Mouse (Mus musculus): ENCODE results near the gene Fkbp2. TPM values are rescaled to one million over a fixed set of nuclear protein-coding genes. Genes with fewer than 3 reads are reported as not detected.

Gene Fkbp2
- total RNA-seq, 1 experiment: 51.0 TPM

- DNase-seq (ENCODE audit: low read depth, low spot score): no peak
- Histone ChIP-seq H3K4me1 (ENCODE audit: control insufficient read depth in 2 of 2, insufficient read depth in 2 of 2, low read length in 2 of 2, poor library complexity in 1 of 2) (peaks cover 2 to 7% of the 10 kb centered on the region in 2 experiments; a peak in 2 of 4 replicates), H3K9me3 (ENCODE audit: control insufficient read depth, insufficient read depth, low read depth, low read length) (no peaks in the 10 kb centered on the region), H3K9ac (ENCODE audit: insufficient read depth, low read depth, low read length, poor library complexity, severe bottlenecking) (no peak overlapping the region), H3K4me3 (ENCODE audit: insufficient read depth in 1 of 2, low read depth in 1 of 2, low read length in 2 of 2, poor library complexity in 1 of 2, severe bottlenecking in 1 of 2) (no peak overlapping the region), H3K36me3 (ENCODE audit: control insufficient read depth, insufficient read depth, low read length, poor library complexity, severe bottlenecking) (no peaks in the 10 kb centered on the region), H3K27ac (ENCODE audit: insufficient read depth, low read depth, low read length, poor library complexity, severe bottlenecking) (no peak overlapping the region)
- TF ChIP-seq CHD2 (IDR thresholded peaks at IDR 0.05; ENCODE audit: low read depth, low read length) (no peak), ZNF384 (IDR thresholded peaks at IDR 0.05; ENCODE audit: low read depth, low read length) (no peak), HCFC1 (IDR thresholded peaks at IDR 0.05; ENCODE audit: borderline replicate concordance, insufficient read depth, low read length) (no peak), MAFK (IDR thresholded peaks at IDR 0.05; ENCODE audit: insufficient read depth, low read depth, low read length) (no peak), ZC3H11A (IDR thresholded peaks at IDR 0.05; ENCODE audit: borderline replicate concordance, low read depth, low read length) (no peak)
- in situ Hi-C loops (cut with MboI; ENCODE audit: low sequenced_read_pairs in 2 of 2, unreplicated experiment in 2 of 2): no loop called here
Observed at GRCm38 (mm10) chr19:6939106-6940002, 40.9 kb downstream of the Fkbp2 start.

DNA sequence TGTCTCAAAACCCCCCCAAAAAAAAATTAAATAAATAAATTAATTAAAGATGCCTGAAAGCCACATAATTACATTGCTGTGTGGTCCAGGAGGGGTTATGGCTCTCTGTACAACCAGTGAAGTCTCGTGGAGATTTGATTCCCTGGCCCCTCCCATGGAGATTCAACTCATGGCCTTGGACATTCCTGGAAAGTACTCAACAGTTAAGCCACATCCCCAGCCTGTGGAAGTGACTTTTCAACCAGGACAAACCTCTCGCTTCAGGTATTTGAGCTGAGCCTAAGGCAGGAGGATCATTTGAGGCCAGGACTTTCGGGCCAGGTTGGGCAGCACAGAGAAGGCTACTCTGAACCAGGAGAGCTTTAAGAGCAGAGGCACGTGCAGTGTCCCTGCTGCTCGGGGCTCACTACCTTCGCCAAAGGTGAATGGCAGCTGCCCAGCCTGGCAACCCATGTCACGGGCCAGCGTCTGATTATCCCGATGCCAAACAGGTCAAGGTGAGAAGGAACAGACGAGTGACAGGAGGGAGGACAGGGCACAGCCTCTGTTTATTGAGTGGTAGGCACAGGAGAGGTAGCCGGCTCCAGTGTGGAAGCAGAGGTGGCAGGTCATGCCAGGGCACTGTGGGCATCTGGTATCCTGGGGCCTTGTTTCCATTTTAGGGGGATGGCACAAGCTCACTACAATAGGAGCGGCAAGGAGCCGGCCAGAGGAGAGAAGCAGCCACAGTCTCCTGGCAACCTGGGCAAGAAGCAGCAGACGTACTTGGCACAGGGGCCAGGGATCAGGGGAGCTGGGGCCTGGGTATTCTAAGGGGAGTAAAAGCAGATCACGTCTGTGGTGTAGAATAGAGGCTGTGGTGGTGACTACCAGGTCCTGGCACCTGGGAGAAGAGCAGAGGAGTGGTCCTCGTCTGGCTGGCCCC is 42.5 kb downstream of the Fkbp2 start:
- no peak overlapping the region for H3K9ac ChIP-seq (ENCODE audit: insufficient read depth, low read depth, low read length, poor library complexity, severe bottlenecking)
- no peak overlapping the region for H3K27ac ChIP-seq (ENCODE audit: insufficient read depth, low read depth, low read length, poor library complexity, severe bottlenecking)
- H3K4me3 ChIP-seq (ENCODE audit: insufficient read depth in 1 of 2, low read depth in 1 of 2, low read length in 2 of 2, poor library complexity in 1 of 2, severe bottlenecking in 1 of 2): no peak overlapping the region
- TF ChIP-seq ZNF384 (IDR thresholded peaks at IDR 0.05; ENCODE audit: low read depth, low read length) (no peak), CHD2 (IDR thresholded peaks at IDR 0.05; ENCODE audit: low read depth, low read length) (no peak), ZC3H11A (IDR thresholded peaks at IDR 0.05; ENCODE audit: borderline replicate concordance, low read depth, low read length) (no peak), HCFC1 (IDR thresholded peaks at IDR 0.05; ENCODE audit: borderline replicate concordance, insufficient read depth, low read length) (no peak), MAFK (IDR thresholded peaks at IDR 0.05; ENCODE audit: insufficient read depth, low read depth, low read length) (no peak)
- H3K36me3 ChIP-seq (ENCODE audit: control insufficient read depth, insufficient read depth, low read length, poor library complexity, severe bottlenecking): no peaks in the 10 kb centered on the region
- peaks cover 2 to 12% of the 10 kb centered on the region in 2 experiments; a peak in 2 of 4 replicates for H3K4me1 ChIP-seq (ENCODE audit: control insufficient read depth in 2 of 2, insufficient read depth in 2 of 2, low read length in 2 of 2, poor library complexity in 1 of 2)
- no peaks in the 10 kb centered on the region for H3K9me3 ChIP-seq (ENCODE audit: control insufficient read depth, insufficient read depth, low read depth, low read length)
- no peak for DNase-seq (ENCODE audit: low read depth, low spot score)
- in situ Hi-C loops (cut with MboI; ENCODE audit: low sequenced_read_pairs in 2 of 2, unreplicated experiment in 2 of 2): no loop called here

DNA sequence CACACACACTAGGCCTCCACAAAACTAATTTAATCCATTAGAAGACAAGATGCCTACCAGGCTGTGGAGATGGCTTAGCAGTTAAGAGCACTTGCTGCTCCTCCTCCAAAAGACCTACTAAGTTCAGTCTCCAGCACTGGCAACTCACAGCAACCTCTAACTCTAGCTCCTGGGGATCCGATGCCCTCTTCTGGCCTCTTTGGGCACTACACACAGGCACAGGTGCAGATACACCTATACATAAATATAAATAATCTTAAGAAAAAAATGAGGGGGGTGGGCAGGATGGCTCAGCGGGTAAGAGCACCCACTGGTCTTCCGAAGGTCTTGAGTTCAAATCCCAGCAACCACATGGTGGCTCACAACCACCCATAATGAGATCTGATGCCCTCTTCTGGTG is 44.0 kb downstream of the Fkbp2 start:
- no peak overlapping the region for H3K9ac ChIP-seq (ENCODE audit: insufficient read depth, low read depth, low read length, poor library complexity, severe bottlenecking)
- H3K4me1 ChIP-seq (ENCODE audit: control insufficient read depth in 2 of 2, insufficient read depth in 2 of 2, low read length in 2 of 2, poor library complexity in 1 of 2): peaks cover 2 to 21% of the 10 kb centered on the region in 2 experiments; a peak in 3 of 4 replicates
- no peak for DNase-seq (ENCODE audit: low read depth, low spot score)
- no peaks in the 10 kb centered on the region for H3K9me3 ChIP-seq (ENCODE audit: control insufficient read depth, insufficient read depth, low read depth, low read length)
- TF ChIP-seq ZC3H11A (IDR thresholded peaks at IDR 0.05; ENCODE audit: borderline replicate concordance, low read depth, low read length) (no peak), CHD2 (IDR thresholded peaks at IDR 0.05; ENCODE audit: low read depth, low read length) (no peak), ZNF384 (IDR thresholded peaks at IDR 0.05; ENCODE audit: low read depth, low read length) (no peak), HCFC1 (IDR thresholded peaks at IDR 0.05; ENCODE audit: borderline replicate concordance, insufficient read depth, low read length) (no peak), MAFK (IDR thresholded peaks at IDR 0.05; ENCODE audit: insufficient read depth, low read depth, low read length) (no peak)
- H3K36me3 ChIP-seq (ENCODE audit: control insufficient read depth, insufficient read depth, low read length, poor library complexity, severe bottlenecking): no peaks in the 10 kb centered on the region
- H3K4me3 ChIP-seq (ENCODE audit: insufficient read depth in 1 of 2, low read depth in 1 of 2, low read length in 2 of 2, poor library complexity in 1 of 2, severe bottlenecking in 1 of 2): no peak overlapping the region
- in situ Hi-C loops (cut with MboI; ENCODE audit: low sequenced_read_pairs in 2 of 2, unreplicated experiment in 2 of 2): no loop called here
- no peak overlapping the region for H3K27ac ChIP-seq (ENCODE audit: insufficient read depth, low read depth, low read length, poor library complexity, severe bottlenecking)

DNA sequence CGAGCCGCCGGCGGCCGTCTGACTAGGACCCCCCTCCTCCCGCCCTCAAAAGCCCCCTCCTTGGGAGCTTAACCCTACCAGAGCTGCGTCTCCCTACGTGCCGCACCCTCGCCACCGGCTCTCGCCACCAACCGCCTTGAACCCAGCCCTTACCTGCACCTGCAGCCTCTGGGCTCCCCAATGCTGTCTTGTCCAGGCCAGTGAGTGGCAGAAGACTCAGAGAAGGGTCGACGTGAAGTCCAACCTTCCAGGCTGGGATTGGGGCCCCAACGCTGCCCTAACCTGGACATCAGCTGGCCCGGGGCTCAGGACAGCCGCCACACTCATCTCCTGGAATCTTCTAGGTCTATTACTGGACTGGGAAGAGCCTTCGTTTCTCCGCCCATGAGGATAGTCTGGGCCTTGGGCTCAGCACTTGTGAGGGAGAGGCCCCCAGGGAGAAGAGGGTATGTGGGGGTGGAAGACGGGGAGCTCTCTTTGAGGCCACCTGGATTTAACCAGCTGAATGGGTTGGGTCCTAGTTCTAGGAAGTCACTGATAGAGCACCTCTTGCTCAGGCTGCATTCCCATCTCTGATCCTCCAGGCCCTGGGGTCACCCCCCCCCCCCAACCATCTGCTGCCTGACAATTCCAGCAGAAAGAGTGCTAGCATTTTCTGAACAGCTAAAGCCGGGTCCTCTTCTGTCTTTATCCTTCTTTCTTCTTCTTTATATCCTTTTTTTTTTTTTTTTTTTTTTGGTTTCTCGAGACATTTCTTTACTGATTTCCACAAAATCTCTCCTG is 45.9 kb downstream of the Fkbp2 start, which contains the start of gene Kcnk4:
Kcnk4 (minus strand) TSS at position 321 of the 783 bp plus-strand sequence.
- DNase-seq (ENCODE audit: low read depth, low spot score): no peak
- H3K27ac ChIP-seq (ENCODE audit: insufficient read depth, low read depth, low read length, poor library complexity, severe bottlenecking): no peak within 1 kb of the TSS
- peak within 1 kb of the TSS; percentile 58 to 67 for H3K4me3 ChIP-seq (ENCODE audit: insufficient read depth in 1 of 2, low read depth in 1 of 2, low read length in 2 of 2, poor library complexity in 1 of 2, severe bottlenecking in 1 of 2)
- H3K36me3 ChIP-seq (ENCODE audit: control insufficient read depth, insufficient read depth, low read length, poor library complexity, severe bottlenecking): no peaks in the 10 kb centered on the region
- in situ Hi-C loops (cut with MboI; ENCODE audit: low sequenced_read_pairs in 2 of 2, unreplicated experiment in 2 of 2): no loop called here
- H3K9me3 ChIP-seq (ENCODE audit: control insufficient read depth, insufficient read depth, low read depth, low read length): no peaks in the 10 kb centered on the region
- TF ChIP-seq ZC3H11A (IDR thresholded peaks at IDR 0.05; ENCODE audit: borderline replicate concordance, low read depth, low read length): no peak
- TF ChIP-seq HCFC1 (IDR thresholded peaks at IDR 0.05; ENCODE audit: borderline replicate concordance, insufficient read depth, low read length): no peak
- no peak for TF ChIP-seq ZNF384 (IDR thresholded peaks at IDR 0.05; ENCODE audit: low read depth, low read length)
- TF ChIP-seq CHD2 (IDR thresholded peaks at IDR 0.05; ENCODE audit: low read depth, low read length): no peak
- no peak for TF ChIP-seq MAFK (IDR thresholded peaks at IDR 0.05; ENCODE audit: insufficient read depth, low read depth, low read length)
- H3K9ac ChIP-seq (ENCODE audit: insufficient read depth, low read depth, low read length, poor library complexity, severe bottlenecking): peak within 1 kb of the TSS; percentile 46
- H3K4me1 ChIP-seq (ENCODE audit: control insufficient read depth in 2 of 2, insufficient read depth in 2 of 2, low read length in 2 of 2, poor library complexity in 1 of 2): peaks cover 3 to 26% of the 10 kb centered on the region in 2 experiments

All from ES-E14 (cell line).